15 mouse cellular contexts compared by ENCODE assay signal in genomic region chr1:46003472-46003871, GRCm38 (mm10).
"Had no signal": no experiment of that assay in that cellular context is flagged by ENCODE, and none has a peak within 500 bp of the region (broad histone marks: within the 10 kb centered on the region; RNA-seq: fewer than 3 reads in every experiment).

No protein-coding gene starts in this region.

- H3K4me3 ChIP-seq: neural tube, embryonic 13.5 days; neural tube, embryonic 15.5 days; stomach, embryonic 15.5 days had no signal

- H3K36me3 ChIP-seq: neural tube, embryonic 13.5 days; neural tube, embryonic 15.5 days; stomach, embryonic 15.5 days had no signal

- DNase-seq: retina, postnatal 1 day; right cerebral cortex, adult 18-20 months; right cerebral cortex, postnatal 14 days; right cerebral cortex, postnatal 25 days; right cerebral cortex, postnatal 4 days; thymus, adult 18-20 months; thymus, adult 2 months; thymus, postnatal 14 days; thymus, postnatal 25 days; thymus, postnatal 36 days; thymus, postnatal 4 days had no signal

- H3K4me2 ChIP-seq: neural tube, embryonic 13.5 days; neural tube, embryonic 15.5 days; stomach, embryonic 15.5 days had no signal

- H3K9ac ChIP-seq: neural tube, embryonic 13.5 days; neural tube, embryonic 15.5 days; stomach, embryonic 15.5 days had no signal

- H3K27ac ChIP-seq: neural tube, embryonic 13.5 days; neural tube, embryonic 15.5 days; stomach, embryonic 15.5 days; stomach, postnatal 0 days had no signal

- H3K9me3 ChIP-seq: neural tube, embryonic 13.5 days; neural tube, embryonic 15.5 days; stomach, embryonic 15.5 days had no signal

- H3K27me3 ChIP-seq: neural tube, embryonic 13.5 days; neural tube, embryonic 15.5 days; stomach, embryonic 15.5 days had no signal

- H3K4me1 ChIP-seq: neural tube, embryonic 13.5 days; neural tube, embryonic 15.5 days; stomach, embryonic 15.5 days had no signal
